Mouse (Mus musculus): ENCODE results near the gene Gm14139.
"Not testable (repeated sequence)": the region's sequence is repeated elsewhere in the genome, so short reads cannot be mapped to it uniquely, and the experiment has no call there.

DNA sequence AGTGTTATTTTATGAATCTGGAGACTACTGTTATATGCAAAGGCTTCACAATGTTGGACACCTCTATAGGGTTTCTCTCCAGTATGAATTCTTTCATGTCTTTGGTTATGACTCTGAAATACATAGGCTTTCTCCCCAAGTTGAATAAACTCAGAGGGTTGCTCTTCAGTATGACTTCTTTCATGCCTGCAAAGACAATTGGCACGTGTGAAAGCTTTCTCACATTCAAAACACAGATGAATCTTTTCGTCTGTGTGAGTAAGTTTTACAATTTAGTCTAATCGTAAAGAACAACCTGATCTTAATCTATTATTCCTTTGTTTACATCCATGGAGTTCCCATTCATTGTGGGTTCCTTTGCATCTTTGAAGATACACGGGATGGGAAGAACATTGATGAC lies 2.0 kb upstream of the Gm14139 start, which contains the start of gene Gm10770:
- not testable (repeated sequence) for TF ChIP-seq POLR2A (IDR thresholded peaks at IDR 0.05; ENCODE audit: borderline replicate concordance, extremely low read depth, low read depth, low read length); CTCF (IDR thresholded peaks at IDR 0.05; ENCODE audit: insufficient read depth, low read length)

Data from lung, adult 2 months (tissue).